Mouse (Mus musculus) liver, postnatal 0 days (tissue): ENCODE measurements around the gene Plekhg6.

Source experiments
- CTCF ChIP-seq: sonication (generic); IDR thresholded peaks from 2 replicates; pipeline ENCODE4 v1.5.1; 2016; ENCODE audit warnings: antibody characterized with exemption, low read depth
- EP300 ChIP-seq: IDR thresholded peaks from 2 replicates; pipeline ENCODE4 v1.6.1; 2016; ENCODE audit warnings: antibody characterized with exemption, low read depth, mild to moderate bottlenecking

DNA sequence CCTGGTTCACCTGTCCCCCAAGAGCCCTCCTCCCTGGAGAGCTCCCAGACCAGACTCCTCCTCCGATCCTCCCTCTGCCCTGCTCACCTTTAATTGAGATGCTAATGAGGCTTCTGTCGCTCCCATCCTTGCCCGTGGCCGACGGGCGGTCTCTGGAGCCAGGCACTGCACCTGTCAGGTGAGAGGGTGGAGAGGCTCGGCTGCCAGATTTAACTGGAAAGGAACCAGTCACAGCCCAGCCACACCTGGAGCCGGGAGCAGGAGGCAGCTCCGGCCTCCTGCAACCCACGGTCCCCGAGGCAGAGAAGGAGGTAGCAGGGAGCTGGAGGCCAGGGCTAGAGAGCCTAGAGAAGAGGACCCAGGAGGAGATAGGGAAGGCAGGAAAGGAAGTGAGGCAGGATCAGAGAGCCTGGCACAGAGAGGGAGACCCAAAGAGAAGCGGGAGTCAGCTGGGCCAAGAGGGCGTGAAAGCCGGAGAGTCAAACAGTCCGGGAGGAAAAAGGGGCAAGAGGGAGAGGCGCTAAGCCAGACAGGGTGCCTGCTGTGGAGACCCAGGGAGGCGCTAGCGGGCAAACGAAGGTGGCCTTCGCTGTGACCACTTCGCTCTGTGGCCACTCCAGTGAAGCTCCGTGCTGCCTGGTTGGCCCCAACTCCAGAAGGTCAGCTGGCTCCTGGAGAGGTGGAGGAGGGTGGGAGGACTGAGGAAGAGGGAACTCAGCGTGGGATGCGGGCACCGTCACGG, 59.3 kb downstream of the Plekhg6 start:
- TF ChIP-seq CTCF (no peak), EP300 (no peak)
